Mouse (Mus musculus) liver, embryonic 14.5 days (tissue): ENCODE data around the gene Arid1b. TPM values are rescaled to one million over a fixed set of nuclear protein-coding genes. Genes with fewer than 3 reads are reported as not detected.
A peak's percentile ranks its signal among the peaks of the same experiment; 100 is the strongest.

Experiments used
- ATAC-seq: fragments of 200-750 bp; cut with Nextera tagmentation; 2 replicates; pipeline ENCODE4 v1.8.0; 2017; ENCODE audit warnings: moderate number of reproducible peaks, mild to moderate bottlenecking, moderate library complexity; ENCODE audit not compliant: insufficient read depth
- DNase-seq, 3 experiments: peaks; one replicate each; pipeline ENCODE4 v3.0.0-alpha.2; 2012 to 2013; ENCODE audit warnings: low read depth in 3 of 3, low spot score in 3 of 3
- H3K27ac ChIP-seq: fragments of 300-500 bp; sonication (generic); 2 replicates; pipeline ENCODE4 v1.5.1; 2014; ENCODE audit warnings: moderate library complexity, mild to moderate bottlenecking, control low read depth, inconsistent platforms
- H3K27me3 ChIP-seq: fragments of 300-500 bp; sonication (generic); 2 replicates; pipeline ENCODE4 v1.6.1; 2014; ENCODE audit warnings: mild to moderate bottlenecking, low read length, moderate library complexity; ENCODE audit not compliant: control insufficient read depth, insufficient read depth
- H3K36me3 ChIP-seq: fragments of 300-500 bp; sonication (generic); replicated peaks from 2 replicates; pipeline ENCODE4 v1.6.1; 2014; ENCODE audit warnings: low read depth; ENCODE audit not compliant: control insufficient read depth, insufficient read depth
- H3K4me1 ChIP-seq, 2 experiments: fragments of 200-500 bp in 1 of 2; fragments of 300-500 bp in 1 of 2; sonication (generic) in 1 of 2; replicated peaks; 2 replicates each; pipeline ENCODE4 v1.6.1; 2012 to 2014; ENCODE audit warnings: antibody characterized with exemption in 1 of 2, inconsistent platforms in 1 of 2, low read length in 1 of 2; ENCODE audit not compliant: control insufficient read depth in 2 of 2, insufficient read depth in 2 of 2
- H3K4me2 ChIP-seq: fragments of 300-500 bp; sonication (generic); 2 replicates; pipeline ENCODE4 v1.6.1; 2014; ENCODE audit warnings: low read depth, mild to moderate bottlenecking, control low read depth, moderate library complexity
- H3K4me3 ChIP-seq, 2 experiments: fragments of 200-500 bp in 1 of 2; fragments of 300-500 bp in 1 of 2; sonication (generic) in 1 of 2; 2 replicates each; pipeline ENCODE4 v1.5.1; 2012 to 2014; ENCODE audit warnings: low read depth in 2 of 2, low read length in 2 of 2, mild to moderate bottlenecking in 2 of 2, control low read depth in 1 of 2, inconsistent platforms in 1 of 2, moderate library complexity in 1 of 2; ENCODE audit not compliant: insufficient read depth in 1 of 2
- H3K9ac ChIP-seq: fragments of 300-500 bp; sonication (generic); replicated peaks from 2 replicates; pipeline ENCODE4 v1.6.1; 2014; ENCODE audit warnings: mild to moderate bottlenecking, control low read depth, moderate library complexity
- H3K9me3 ChIP-seq: fragments of 300-500 bp; sonication (generic); 2 replicates; pipeline ENCODE4 v1.6.1; 2016; ENCODE audit warnings: low read length, mixed read lengths; ENCODE audit not compliant: control insufficient read depth
- CTCF ChIP-seq: IDR thresholded peaks from 2 replicates; pipeline ENCODE4 v1.5.1; 2016; ENCODE audit warnings: antibody characterized with exemption, low read depth, control low read depth
- EP300 ChIP-seq: IDR thresholded peaks from 2 replicates; pipeline ENCODE4 v1.6.1; 2016; ENCODE audit warnings: antibody characterized with exemption, low read depth
- WGBS: fragments of 180-500 bp; shearing (Covaris S2); extraction: QIAGEN DNeasy Blood & Tissue Kit; methylation state at CpG from one replicate; pipeline ENCODE4 v1.1.7; 2014; ENCODE audit not compliant: insufficient replicate concordance; 5-methylcytosine and 5-hydroxymethylcytosine counted together
- polyA plus RNA-seq, 2 experiments: library from polyadenylated mRNA; depleted of rRNA in 1 of 2; stranded (reverse) in 1 of 2; unstranded in 1 of 2; fragments of >200 nt; fragmentation: Nextera tagmentation in 1 of 2; extraction: Ambion mirVana in 1 of 2; gene quantifications; 2 replicates each; pipeline versions ENCODE4 v1.2.1 to v1.2.3; 2012 to 2014

Gene Arid1b
- polyA plus RNA-seq, 2 experiments = 2.6 to 3.1 TPM

DNA sequence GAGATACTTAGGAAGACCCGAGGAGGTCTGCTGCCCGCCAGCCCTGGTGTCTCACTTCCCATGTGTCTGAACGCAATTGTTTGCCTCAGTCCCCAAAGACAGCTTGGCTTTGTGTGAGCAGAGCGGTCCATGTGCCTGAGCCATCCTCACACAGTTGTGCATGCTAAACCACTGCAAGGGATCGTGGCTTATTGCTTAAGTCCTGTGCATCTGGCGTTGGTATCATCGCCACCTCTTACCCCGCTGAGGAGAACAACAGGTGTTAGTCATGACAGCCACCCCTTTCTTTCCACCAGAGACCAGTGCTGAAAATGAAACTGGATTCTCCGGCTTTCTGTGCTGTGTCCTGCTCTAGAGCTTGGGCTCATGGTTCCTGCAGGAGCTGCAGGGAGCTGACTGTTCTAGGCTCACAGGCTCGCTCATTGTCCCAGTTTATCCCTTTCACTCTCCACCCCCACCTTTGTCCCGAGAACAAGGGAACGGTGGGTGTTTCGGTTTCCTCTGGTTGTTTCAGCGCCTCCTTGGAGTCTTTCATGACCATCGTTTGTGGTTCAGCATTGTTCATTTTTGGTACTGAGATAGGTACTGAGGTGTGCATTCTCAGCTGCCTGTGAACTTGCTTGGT, 171.2 kb downstream of the Arid1b start:
- Histone ChIP-seq H3K36me3 (no peaks in the 10 kb centered on the region), H3K4me3 (no peak overlapping the region), H3K27ac (no peak overlapping the region), H3K27me3 (no peaks in the 10 kb centered on the region), H3K4me1 (no peaks in the 10 kb centered on the region), H3K9me3 (no peaks in the 10 kb centered on the region), H3K4me2 (no peak overlapping the region), H3K9ac (no peak overlapping the region)
- 78% methylated on average over 15 of the region's 15 CpGs for WGBS
- no peak for DNase-seq
- no peak for TF ChIP-seq EP300
- TF ChIP-seq CTCF = no peak
- ATAC-seq = no peak

DNA sequence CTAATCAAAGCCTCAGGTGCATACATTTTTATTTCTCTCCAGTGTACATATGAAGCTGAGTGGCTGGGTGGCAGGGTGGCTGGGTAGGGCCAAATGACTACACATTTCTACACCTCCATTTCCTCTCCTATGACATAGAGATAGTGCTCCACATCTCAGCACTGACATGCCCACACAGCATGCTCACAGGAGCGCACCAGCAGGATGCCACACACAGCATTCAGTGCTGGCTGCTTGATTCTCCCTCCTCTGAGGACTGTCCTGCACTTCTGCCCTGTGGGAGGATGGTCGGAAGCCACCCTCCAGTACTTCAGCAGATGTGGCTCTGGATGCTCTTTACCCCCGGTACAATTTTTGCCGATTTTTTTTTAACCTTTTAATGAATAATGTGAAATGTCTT, 172.0 kb downstream of the Arid1b start:
- no peaks in the 10 kb centered on the region for H3K36me3 ChIP-seq
- H3K9ac ChIP-seq = no peak overlapping the region
- DNase-seq (no peak), ATAC-seq (no peak)
- no peak overlapping the region for H3K4me3 ChIP-seq
- H3K27ac ChIP-seq = no peak overlapping the region
- 80% methylated on average over 4 of the region's 4 CpGs for WGBS
- no peaks in the 10 kb centered on the region for H3K27me3 ChIP-seq
- H3K4me1 ChIP-seq = no peaks in the 10 kb centered on the region
- H3K9me3 ChIP-seq = no peaks in the 10 kb centered on the region
- no peak overlapping the region for H3K4me2 ChIP-seq
- TF ChIP-seq EP300 (no peak), CTCF (no peak)

DNA sequence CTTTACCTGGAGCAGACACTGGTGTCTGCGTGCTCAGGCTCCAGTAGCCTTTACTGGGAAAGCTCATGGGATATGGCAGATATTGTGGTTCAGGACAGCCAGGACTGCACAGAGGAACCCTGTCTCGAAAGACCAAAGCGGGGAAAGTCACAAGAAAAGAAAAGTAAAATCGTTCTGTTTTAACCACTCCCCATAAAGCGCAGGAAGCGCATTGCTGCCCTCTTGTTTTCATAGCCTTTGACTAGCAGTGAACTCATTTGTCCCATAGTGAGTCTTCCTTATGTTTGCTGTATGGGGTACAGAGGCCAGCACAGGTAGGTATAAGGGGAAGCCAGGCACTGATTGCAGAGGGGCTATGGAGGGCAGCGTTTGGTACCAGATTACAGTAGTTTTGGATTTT, 173.9 kb downstream of the Arid1b start:
- DNase-seq = no peak
- 73% methylated on average over 7 of the region's 7 CpGs for WGBS

DNA sequence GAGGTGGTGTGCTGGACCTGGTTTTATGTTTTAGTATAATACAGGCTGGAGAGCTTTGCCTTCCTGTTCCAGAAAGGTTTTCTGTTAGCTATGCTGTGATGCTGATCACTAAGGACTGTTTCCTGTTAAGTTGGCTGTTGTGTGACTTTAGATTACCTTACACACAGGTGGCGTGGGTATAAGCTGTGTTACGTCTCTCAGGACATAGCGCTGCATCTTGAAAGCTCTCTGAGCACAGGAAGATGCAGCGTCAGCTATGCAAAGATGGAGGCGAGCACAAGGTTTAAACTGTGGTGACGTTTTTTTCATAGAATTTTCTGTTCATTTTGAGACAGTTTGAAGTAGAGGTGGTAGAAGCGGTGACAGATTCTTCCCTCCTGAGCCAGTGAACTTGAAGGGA, 174.5 kb downstream of the Arid1b start:
- ATAC-seq (no peak), DNase-seq (no peak)
- Histone ChIP-seq H3K36me3 (no peaks in the 10 kb centered on the region), H3K27ac (no peak overlapping the region), H3K9ac (no peak overlapping the region), H3K27me3 (no peaks in the 10 kb centered on the region), H3K4me2 (no peak overlapping the region), H3K4me3 (no peak overlapping the region), H3K4me1 (no peaks in the 10 kb centered on the region), H3K9me3 (no peaks in the 10 kb centered on the region)
- no peak for TF ChIP-seq CTCF
- TF ChIP-seq EP300 = no peak
- WGBS = 80% methylated on average over 7 of the region's 7 CpGs

More for the DNA sequence above, 173.9 kb downstream of the Arid1b start:
- H3K4me3 ChIP-seq = no peak overlapping the region
- H3K36me3 ChIP-seq = no peaks in the 10 kb centered on the region
- no peak overlapping the region for H3K4me2 ChIP-seq
- 0 out of 2 replicates have a peak, but pooled peaks have one; percentile 3 for TF ChIP-seq CTCF
- TF ChIP-seq EP300 = no peak
- H3K9ac ChIP-seq = no peak overlapping the region
- ATAC-seq = no peak
- H3K27me3 ChIP-seq = no peaks in the 10 kb centered on the region
- H3K9me3 ChIP-seq = no peaks in the 10 kb centered on the region
- H3K27ac ChIP-seq = no peak overlapping the region
- no peaks in the 10 kb centered on the region for H3K4me1 ChIP-seq

DNA sequence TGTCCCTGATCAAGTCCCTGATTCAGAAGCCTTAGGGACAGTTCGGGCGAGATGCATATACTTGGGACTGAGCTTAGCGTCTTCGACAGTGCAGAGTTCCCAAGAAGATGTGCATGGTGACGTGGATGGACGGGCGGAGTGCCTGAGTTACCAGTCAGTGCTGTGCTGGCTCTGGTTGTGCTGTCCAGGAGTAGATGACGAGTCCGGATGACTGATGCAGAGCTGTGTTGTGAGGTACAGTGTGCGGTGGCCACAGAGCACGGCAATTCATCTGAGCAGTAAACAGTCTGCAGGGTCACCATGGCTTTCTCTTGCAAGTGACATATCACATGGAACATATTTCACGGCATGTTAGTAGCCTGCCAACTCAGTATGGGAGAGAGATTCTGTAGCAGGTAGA, 176.2 kb downstream of the Arid1b start:
- Histone ChIP-seq H3K4me3 (no peak overlapping the region), H3K36me3 (no peaks in the 10 kb centered on the region), H3K27ac (no peak overlapping the region), H3K27me3 (no peaks in the 10 kb centered on the region), H3K9me3 (no peaks in the 10 kb centered on the region), H3K9ac (no peak overlapping the region), H3K4me1 (0 out of 4 replicates have a peak, but pooled peaks cover 0 to 5% of the 10 kb centered on the region in 2 experiments), H3K4me2 (no peak overlapping the region)
- WGBS = 78% methylated on average over 12 of the region's 12 CpGs
- TF ChIP-seq CTCF (no peak), EP300 (no peak)
- ATAC-seq (no peak), DNase-seq (no peak)
